Mouse (Mus musculus): ENCODE data around the gene Cdc37l1. TPM values are rescaled to one million over a fixed set of nuclear protein-coding genes. Genes with fewer than 3 reads are reported as not detected.
A peak's percentile ranks its signal among the peaks of the same experiment; 100 is the strongest.

Cdc37l1 gene
- polyA plus RNA-seq, 1 experiment from 2014 or later: 40.5 TPM

- H3K27me3 ChIP-seq (ENCODE audit: low read depth, poor library complexity, severe bottlenecking): no peaks in the 10 kb centered on the region
- no peak overlapping the region for H3K4me3 ChIP-seq
- DNase-seq (ENCODE audit: low spot score): no peak
- WGBS: 79% methylated on average over 5 of the region's 5 CpGs
- no peak overlapping the region for H3K27ac ChIP-seq
- peaks cover 85% of the 10 kb centered on the region for H3K36me3 ChIP-seq
- H3K9me3 ChIP-seq (replicated peaks): no peaks in the 10 kb centered on the region
- peaks cover 18% of the 10 kb centered on the region for H3K4me1 ChIP-seq
Observed at GRCm38 (mm10) chr19:29014466-29015055, 24.4 kb downstream of the Cdc37l1 start.

DNA sequence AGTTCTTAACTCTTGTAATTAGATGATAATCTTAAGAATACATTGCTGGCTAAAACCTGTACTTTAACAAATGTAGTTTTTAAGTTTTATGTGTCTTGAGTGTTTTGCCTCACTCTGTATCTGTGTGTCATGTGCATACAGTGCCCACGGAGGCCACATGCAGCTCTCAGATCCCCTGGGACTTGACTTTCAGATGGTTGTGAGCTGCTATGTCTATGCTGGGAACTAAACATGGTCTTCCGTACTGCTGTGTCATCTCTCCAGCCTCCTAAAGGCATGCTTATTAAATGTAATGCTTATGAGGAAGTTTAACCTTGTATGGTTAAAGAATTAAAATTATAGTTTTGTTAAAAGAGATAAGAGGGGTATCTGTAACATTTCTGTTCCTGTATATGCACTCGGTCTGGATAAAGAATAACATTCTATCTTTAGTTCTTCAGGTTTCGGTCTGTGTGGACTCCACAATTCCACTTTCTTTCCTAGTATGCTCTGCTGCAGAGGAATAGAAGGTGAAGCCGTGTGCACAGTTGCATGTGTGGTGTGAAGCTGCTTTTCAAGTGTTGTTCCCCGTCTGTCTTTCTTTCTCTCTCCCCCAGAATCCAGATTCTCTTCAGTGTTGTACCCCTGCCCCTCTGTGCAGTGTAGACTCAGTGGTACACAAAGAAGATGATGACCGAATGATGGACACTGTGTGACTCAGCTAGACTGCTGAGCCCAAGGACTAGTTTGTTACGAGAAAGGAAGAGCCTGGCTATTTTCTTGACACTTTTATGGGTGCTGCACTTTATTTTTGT, 25.5 kb downstream of the Cdc37l1 start:
- peaks cover 91% of the 10 kb centered on the region for H3K36me3 ChIP-seq
- no peak overlapping the region for H3K4me3 ChIP-seq
- 74% methylated on average over 8 of the region's 8 CpGs for WGBS
- H3K27me3 ChIP-seq (ENCODE audit: low read depth, poor library complexity, severe bottlenecking): no peaks in the 10 kb centered on the region
- DNase-seq (ENCODE audit: low spot score): no peak
- H3K27ac ChIP-seq: peak overlapping the region; percentile 32; the same call in 1 of the 2 replicates
- peaks cover 18% of the 10 kb centered on the region for H3K4me1 ChIP-seq
- no peaks in the 10 kb centered on the region for H3K9me3 ChIP-seq (replicated peaks)

- no peaks in the 10 kb centered on the region for H3K9me3 ChIP-seq (replicated peaks)
- H3K27ac ChIP-seq: no peak overlapping the region
- peaks cover 91% of the 10 kb centered on the region for H3K36me3 ChIP-seq
- H3K4me1 ChIP-seq: peaks cover 18% of the 10 kb centered on the region
- WGBS: 59% methylated on average over 5 of the region's 5 CpGs
- H3K27me3 ChIP-seq (ENCODE audit: low read depth, poor library complexity, severe bottlenecking): no peaks in the 10 kb centered on the region
- H3K4me3 ChIP-seq: no peak overlapping the region
- DNase-seq (ENCODE audit: low spot score): no peak
Observed at GRCm38 (mm10) chr19:29016204-29016765, 26.1 kb downstream of the Cdc37l1 start.

DNA sequence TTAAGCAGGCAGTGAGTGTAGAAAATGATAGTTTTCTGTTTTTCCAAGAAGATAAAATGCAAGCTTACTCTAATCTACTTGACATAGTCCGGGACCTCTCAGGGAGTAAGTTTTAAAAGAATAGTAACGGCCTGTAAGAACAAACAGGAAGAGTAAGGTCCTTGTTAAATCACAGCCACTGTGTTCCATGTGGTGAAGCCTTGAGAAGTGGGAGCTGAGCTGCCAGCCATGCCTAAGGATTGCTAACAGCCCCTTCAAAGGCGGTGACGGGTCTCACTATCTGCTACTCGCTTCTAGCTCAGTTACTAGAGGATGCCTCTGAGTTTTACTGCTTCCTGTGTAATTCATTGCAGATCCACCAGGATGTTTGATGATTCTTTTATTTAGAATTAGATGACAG, 26.6 kb downstream of the Cdc37l1 start:
- Histone ChIP-seq H3K36me3 (peaks cover 91% of the 10 kb centered on the region), H3K27me3 (ENCODE audit: low read depth, poor library complexity, severe bottlenecking) (no peaks in the 10 kb centered on the region), H3K9me3 (replicated peaks) (no peaks in the 10 kb centered on the region), H3K4me3 (no peak overlapping the region), H3K4me1 (peaks cover 18% of the 10 kb centered on the region), H3K27ac (no peak overlapping the region)
- no peak for DNase-seq (ENCODE audit: low spot score)
- 43% methylated on average over 5 of the region's 5 CpGs for WGBS

GRCm38 (mm10) chr19:29019647-29020046, 29.5 kb downstream of the Cdc37l1 start:
- H3K4me1 ChIP-seq: peaks cover 18% of the 10 kb centered on the region
- no peak for DNase-seq (ENCODE audit: low spot score)
- no peak overlapping the region for H3K27ac ChIP-seq
- no peaks in the 10 kb centered on the region for H3K27me3 ChIP-seq (ENCODE audit: low read depth, poor library complexity, severe bottlenecking)
- WGBS: 94% methylated on average over 3 of the region's 3 CpGs
- no peaks in the 10 kb centered on the region for H3K9me3 ChIP-seq (replicated peaks)
- peaks cover 92% of the 10 kb centered on the region for H3K36me3 ChIP-seq
- H3K4me3 ChIP-seq: no peak overlapping the region

DNA sequence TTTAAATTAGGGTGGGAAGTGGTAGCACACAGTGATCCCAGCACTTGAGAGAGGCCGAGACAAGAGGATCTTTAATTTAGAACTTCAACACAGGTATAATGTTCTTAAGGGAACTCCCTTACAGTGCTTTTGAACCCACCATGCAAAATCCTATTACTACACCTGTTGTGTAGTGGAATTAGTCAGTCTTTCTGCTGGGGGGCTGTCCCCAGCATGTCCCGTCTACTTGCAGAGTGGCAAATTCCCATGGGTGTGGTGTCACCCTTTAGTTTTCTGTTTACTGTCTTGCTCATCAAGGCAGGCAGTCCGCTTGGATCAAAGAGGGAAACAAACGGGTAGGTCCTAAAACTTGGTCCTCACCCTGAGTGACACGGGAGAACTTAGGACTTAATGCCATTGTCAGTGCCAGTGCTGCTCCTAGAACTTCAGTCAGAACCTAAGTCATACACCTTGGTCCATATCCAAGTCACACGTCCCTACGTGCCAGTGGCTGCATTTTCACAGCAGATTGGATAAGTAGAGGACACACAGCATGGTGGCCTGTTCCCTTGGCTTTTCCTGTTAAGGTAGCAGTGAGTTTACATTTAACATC, 31.7 kb downstream of the Cdc37l1 start:
- H3K9me3 ChIP-seq (replicated peaks): no peaks in the 10 kb centered on the region
- H3K27me3 ChIP-seq (ENCODE audit: low read depth, poor library complexity, severe bottlenecking): no peaks in the 10 kb centered on the region
- H3K4me3 ChIP-seq: no peak overlapping the region
- H3K36me3 ChIP-seq: peaks cover 96% of the 10 kb centered on the region
- H3K27ac ChIP-seq: no peak overlapping the region
- WGBS: 92% methylated on average over 7 of the region's 7 CpGs
- peaks cover 4% of the 10 kb centered on the region; the same call in 1 of the 2 replicates for H3K4me1 ChIP-seq
- DNase-seq (ENCODE audit: low spot score): peak; percentile 25

- Histone ChIP-seq H3K4me3 (no peak overlapping the region), H3K9me3 (replicated peaks) (no peaks in the 10 kb centered on the region), H3K36me3 (peaks cover 78% of the 10 kb centered on the region), H3K27ac (no peak overlapping the region), H3K27me3 (ENCODE audit: low read depth, poor library complexity, severe bottlenecking) (no peaks in the 10 kb centered on the region), H3K4me1 (no peaks in the 10 kb centered on the region)
- no peak for DNase-seq (ENCODE audit: low spot score)
- 88% methylated on average over 11 of the region's 11 CpGs for WGBS
Observed at GRCm38 (mm10) chr19:29024391-29024947, 34.3 kb downstream of the Cdc37l1 start.

DNA sequence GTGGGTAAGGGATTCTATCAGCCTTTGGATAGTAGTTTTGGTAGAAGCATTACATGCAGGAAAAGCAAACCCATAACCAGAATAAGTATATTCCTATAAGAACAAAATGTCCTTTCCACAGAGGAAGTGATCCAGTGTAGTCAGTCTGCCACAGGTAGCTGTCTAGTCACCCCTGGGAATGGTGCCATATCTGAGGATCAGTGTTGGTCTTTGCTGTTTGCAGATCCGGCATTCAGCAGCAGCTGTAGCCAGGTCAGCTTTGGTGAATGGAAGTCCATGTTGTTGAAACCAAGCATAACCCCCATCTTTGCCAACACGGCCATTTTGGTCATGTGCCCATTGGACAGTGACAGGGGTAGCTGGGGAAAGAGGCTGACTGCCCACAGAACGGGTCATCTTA, 41.6 kb downstream of the Cdc37l1 start:
- DNase-seq (ENCODE audit: low spot score): no peak
- H3K27me3 ChIP-seq (ENCODE audit: low read depth, poor library complexity, severe bottlenecking): no peaks in the 10 kb centered on the region
- no peaks in the 10 kb centered on the region for H3K4me1 ChIP-seq
- H3K27ac ChIP-seq: no peak overlapping the region
- no peak overlapping the region for H3K4me3 ChIP-seq
- no peaks in the 10 kb centered on the region for H3K9me3 ChIP-seq (replicated peaks)
- 95% methylated on average over 3 of the region's 3 CpGs for WGBS
- peaks cover 67% of the 10 kb centered on the region for H3K36me3 ChIP-seq

DNA sequence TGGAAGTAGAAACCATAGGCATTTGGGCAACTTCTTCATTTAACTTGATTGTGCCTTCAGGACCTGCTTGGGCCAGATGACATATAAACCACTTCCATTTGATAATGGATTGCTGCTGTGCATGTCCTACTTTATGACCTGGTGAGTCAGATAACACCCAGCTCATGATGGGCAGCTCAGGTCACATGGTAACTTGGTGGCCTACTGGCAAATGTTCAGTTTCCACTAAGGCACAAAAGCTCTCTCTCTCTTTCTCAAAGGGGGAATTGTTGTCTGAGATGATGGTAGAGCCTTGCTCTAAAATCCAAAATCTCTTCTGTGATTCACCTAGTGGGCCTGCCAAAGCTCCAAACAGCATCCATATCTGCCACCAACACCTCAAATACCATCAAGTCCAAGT, 42.5 kb downstream of the Cdc37l1 start:
- no peak overlapping the region for H3K4me3 ChIP-seq
- peaks cover 71% of the 10 kb centered on the region for H3K36me3 ChIP-seq
- no peak overlapping the region for H3K27ac ChIP-seq
- H3K4me1 ChIP-seq: no peaks in the 10 kb centered on the region
- no peaks in the 10 kb centered on the region for H3K9me3 ChIP-seq (replicated peaks)
- DNase-seq (ENCODE audit: low spot score): no peak
- H3K27me3 ChIP-seq (ENCODE audit: low read depth, poor library complexity, severe bottlenecking): no peaks in the 10 kb centered on the region

- DNase-seq (ENCODE audit: low spot score): no peak
- H3K27ac ChIP-seq: no peak overlapping the region
- no peaks in the 10 kb centered on the region for H3K9me3 ChIP-seq (replicated peaks)
- H3K4me3 ChIP-seq: no peak overlapping the region
- no peaks in the 10 kb centered on the region for H3K4me1 ChIP-seq
- no peaks in the 10 kb centered on the region for H3K27me3 ChIP-seq (ENCODE audit: low read depth, poor library complexity, severe bottlenecking)
- WGBS: 93% methylated on average over 5 of the region's 5 CpGs
- H3K36me3 ChIP-seq: peaks cover 72% of the 10 kb centered on the region
Observed at GRCm38 (mm10) chr19:29037026-29037425, 46.9 kb downstream of the Cdc37l1 start.

DNA sequence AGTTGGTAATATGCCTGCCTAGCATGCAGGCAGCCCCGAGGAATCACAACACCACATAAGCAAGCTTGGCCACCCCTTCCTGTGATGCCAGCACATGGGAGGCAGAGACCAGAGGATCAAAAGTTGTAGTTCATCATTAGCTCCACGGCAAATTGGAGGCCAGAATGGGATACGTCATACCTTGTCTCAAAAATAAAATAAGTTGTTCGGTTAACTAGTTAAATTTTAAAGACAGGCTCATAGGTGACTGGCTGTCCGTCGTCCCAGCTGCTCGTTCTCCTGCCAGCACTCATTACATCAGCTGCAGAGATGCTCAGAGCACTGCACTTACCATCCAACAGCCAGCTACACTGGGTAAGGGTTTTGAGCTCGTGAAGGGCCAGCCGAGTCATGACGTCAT, 47.4 kb downstream of the Cdc37l1 start:
- Histone ChIP-seq H3K27ac (no peak overlapping the region), H3K27me3 (ENCODE audit: low read depth, poor library complexity, severe bottlenecking) (no peaks in the 10 kb centered on the region), H3K4me3 (no peak overlapping the region), H3K4me1 (no peaks in the 10 kb centered on the region), H3K9me3 (replicated peaks) (no peaks in the 10 kb centered on the region), H3K36me3 (peaks cover 67% of the 10 kb centered on the region)
- WGBS: 94% methylated on average over 10 of the region's 10 CpGs
- no peak for DNase-seq (ENCODE audit: low spot score)

GRCm38 (mm10) chr19:29039334-29039733, 49.2 kb downstream of the Cdc37l1 start:
- DNase-seq (ENCODE audit: low spot score): no peak
- Histone ChIP-seq H3K9me3 (replicated peaks) (no peaks in the 10 kb centered on the region), H3K27me3 (ENCODE audit: low read depth, poor library complexity, severe bottlenecking) (no peaks in the 10 kb centered on the region), H3K36me3 (peaks cover 50% of the 10 kb centered on the region), H3K4me3 (no peak overlapping the region), H3K27ac (no peak overlapping the region), H3K4me1 (no peaks in the 10 kb centered on the region)

DNA sequence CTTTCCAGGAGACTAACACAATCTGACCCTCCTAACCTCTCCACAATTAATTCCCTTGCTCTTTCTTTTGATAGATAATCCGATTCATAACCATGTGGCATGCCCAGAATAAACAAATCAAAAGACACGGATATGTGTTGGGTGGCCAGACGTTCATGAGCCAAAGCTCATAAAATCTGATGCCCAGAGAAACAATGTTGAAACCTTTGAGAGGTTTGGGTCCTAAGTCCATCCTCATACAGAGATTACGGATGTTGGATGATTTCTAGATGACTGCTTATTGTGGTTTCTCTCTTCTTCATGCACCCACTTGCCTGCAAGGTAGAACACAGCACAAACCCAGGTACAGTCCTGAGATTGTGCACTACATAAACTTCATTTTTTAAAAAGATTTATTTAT, 50.1 kb downstream of the Cdc37l1 start:
- no peaks in the 10 kb centered on the region for H3K27me3 ChIP-seq (ENCODE audit: low read depth, poor library complexity, severe bottlenecking)
- peaks cover 41% of the 10 kb centered on the region for H3K36me3 ChIP-seq
- 0 out of 2 replicates have a peak, but pooled peaks cover under 1% of the 10 kb centered on the region for H3K4me1 ChIP-seq

More for the DNA sequence above, 50.1 kb downstream of the Cdc37l1 start:
- DNase-seq (ENCODE audit: low spot score): no peak
- Histone ChIP-seq H3K4me3 (no peak overlapping the region), H3K9me3 (replicated peaks) (no peaks in the 10 kb centered on the region), H3K27ac (no peak overlapping the region)
- 96% methylated on average over 4 of the region's 4 CpGs for WGBS
